Comparison of ENCODE assay signal across 8 mouse cellular contexts in genomic region chr17:25475946-25476744, GRCm38 (mm10). TPM values are rescaled to one million over a fixed set of nuclear protein-coding genes. Genes with fewer than 3 reads are reported as not detected.
DNase-seq lines count a peak whose midpoint lies in the region.

No protein-coding gene starts in this region.

- DNase-seq in adrenal gland, adult (ENCODE audit: inconsistent age in 2 of 2, low spot score in 1 of 2): peak; percentile 36 to 81
- DNase-seq in adrenal gland, adult 8-10 months: no peak
- DNase-seq in ovary, postnatal 14 days (ENCODE audit: low spot score): peak; percentile 59
- DNase-seq in ovary, postnatal 36 days (ENCODE audit: low spot score): no peak
- DNase-seq in embryo, embryonic 11 days: peak; percentile 77
- DNase-seq in layer of hippocampus, adult 18-20 months (ENCODE audit: low spot score in 2 of 2): peak; percentile 48 to 82
- DNase-seq in lung, postnatal 10 days: peak; percentile 68
- peak; percentile 35 to 57 for DNase-seq in spleen, postnatal 10 days (ENCODE audit: low spot score in 2 of 2)

RNA-seq across cellular contexts. Expression of gene Sstr5, which starts 20.9 kb away (rescaled TPM):
- 1 to 10 TPM; 1.0 to 1.4 (median 1.2) TPM for total RNA-seq in adrenal gland, adult 8-10 months (2022)
- under 1 TPM; 0.15 to 0.47 TPM for total RNA-seq in layer of hippocampus, adult 18-20 months (2021)

RNA-seq across cellular contexts. Expression of gene Tekt4, which starts 21.7 kb away (rescaled TPM):
- under 1 TPM in 2 of 4 experiments, not detected in 2; 0.23 to 0.45 TPM for total RNA-seq in adrenal gland, adult 8-10 months (2022)
- total RNA-seq in layer of hippocampus, adult 18-20 months (2021): 1 to 10 TPM; 2.1 TPM

RNA-seq across cellular contexts. Expression of gene Cacna1h, which starts 42.6 kb away (rescaled TPM):
- total RNA-seq in adrenal gland, adult 8-10 months (2022): 100 to 1,000 TPM; 117 to 206 (median 157) TPM
- 100 to 1,000 TPM; 101 to 115 TPM for total RNA-seq in layer of hippocampus, adult 18-20 months (2021)

Comparison
In these comparisons a context has a peak if more than half of its experiments do, and no peak if none do; other contexts are left out.
1. DNase-seq: peak in adrenal gland, adult (2 of 2), ovary, postnatal 14 days (single experiment), embryo, embryonic 11 days (single experiment), layer of hippocampus, adult 18-20 months (2 of 2), lung, postnatal 10 days (single experiment) and spleen, postnatal 10 days (2 of 2); none in adrenal gland, adult 8-10 months (single experiment) and ovary, postnatal 36 days (single experiment).